Mouse (Mus musculus) urinary bladder, postnatal 14 days (tissue): Measurements from ENCODE around the gene OR5BS1P.
"Not testable (repeated sequence)": the region's sequence is repeated elsewhere in the genome, so short reads cannot be mapped to it uniquely, and the experiment has no call there.

Source experiments
- DNase-seq: peaks from one replicate; pipeline ENCODE4 v3.0.0; 2021; ENCODE audit warnings: low spot score

Gene OR5BS1P

DNA sequence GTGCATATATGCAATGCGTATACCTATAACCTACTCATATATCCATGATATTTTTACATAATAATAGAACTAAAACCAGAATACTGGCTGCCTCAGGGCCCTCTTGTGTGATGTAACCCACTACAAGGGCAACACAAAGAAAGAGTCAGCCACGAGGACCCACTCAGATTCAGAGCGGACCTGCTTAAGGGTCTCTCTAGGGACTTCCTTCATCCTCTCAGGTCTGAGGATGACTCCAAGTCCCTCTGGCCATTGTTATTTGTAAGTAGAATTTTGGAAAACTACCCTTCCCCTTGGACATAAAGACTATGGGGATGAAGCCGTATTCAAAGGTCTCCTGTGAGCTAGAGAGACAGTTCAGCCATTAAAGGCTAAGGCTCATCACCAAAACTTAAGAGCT is at the start of gene OR5BS1P:
TSS of gene OR5BS1P (plus strand) at position 301 of the 400 bp plus-strand sequence.
- DNase-seq: no peak

DNA sequence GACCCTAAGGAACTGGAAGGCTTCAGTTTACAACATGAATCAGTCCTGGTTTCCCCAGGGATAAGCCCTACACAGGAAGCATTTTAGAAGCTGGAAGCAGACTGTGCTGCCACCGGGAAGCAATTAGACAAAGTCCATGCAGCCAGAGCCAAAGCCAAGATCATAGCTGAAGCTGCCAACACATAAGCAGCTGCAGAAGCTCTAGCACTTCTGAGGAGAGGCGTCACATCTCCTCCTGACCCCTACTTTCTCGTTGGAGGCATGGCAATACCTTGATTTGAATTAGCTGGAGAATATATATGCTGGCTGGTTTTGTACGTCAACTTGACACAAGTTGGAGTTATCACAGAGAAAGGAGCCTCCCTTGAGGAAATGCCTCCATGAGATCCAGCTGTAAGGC is 48.8 kb upstream of the OR5BS1P start:
- DNase-seq: no peak

DNA sequence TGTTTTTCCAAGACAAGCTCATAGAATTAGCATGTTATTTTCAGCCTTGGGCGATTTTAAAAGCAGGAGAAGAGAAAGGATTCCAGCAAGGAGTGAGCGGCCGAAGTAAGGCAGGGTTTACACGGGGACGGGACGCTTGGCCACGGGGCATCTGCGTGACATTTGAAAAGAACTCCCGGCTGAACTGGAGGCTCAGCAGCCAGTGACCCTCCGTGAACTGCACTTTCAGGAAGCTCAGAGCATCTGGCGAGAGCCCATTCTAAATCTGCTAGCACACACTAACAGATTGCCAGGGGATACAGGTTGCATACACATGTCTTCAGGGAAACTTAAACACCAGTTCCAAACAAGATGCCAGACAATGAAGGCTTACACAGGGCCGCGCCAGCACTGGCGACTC is 45.4 kb upstream of the OR5BS1P start:
- no peak for DNase-seq

- no peak for DNase-seq
Observed at GRCm38 (mm10) chr15:98424753-98425152, 44.9 kb upstream of the OR5BS1P start.

GRCm38 (mm10) chr15:98425188-98425587 is 44.5 kb upstream of the OR5BS1P start:
- no peak for DNase-seq

GRCm38 (mm10) chr15:98430925-98431324 is 38.8 kb upstream of the OR5BS1P start, which contains the start of gene Olfr282:
TSS of gene Olfr282 (plus strand) at chr15:98431225.
- not testable (repeated sequence) for DNase-seq

DNA sequence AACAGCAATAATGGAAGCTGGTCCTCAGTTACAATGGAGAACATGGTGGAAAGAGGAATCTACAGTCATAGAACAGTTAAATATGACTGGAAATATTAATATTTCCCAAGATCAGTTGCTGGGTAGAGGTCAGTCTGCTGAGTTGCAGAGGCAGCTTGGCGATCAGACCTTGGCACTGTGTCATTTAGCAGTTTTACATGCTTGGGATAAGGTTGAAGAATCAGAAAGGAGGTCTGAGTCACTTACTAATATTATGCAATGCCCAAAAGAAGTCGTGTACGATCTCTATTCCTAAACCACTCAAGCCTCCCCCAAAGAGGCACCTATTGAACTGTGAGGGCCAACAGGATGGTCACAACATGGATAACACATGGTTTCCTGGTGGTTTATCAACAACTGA is 25.1 kb upstream of the OR5BS1P start:
- DNase-seq: no peak

- DNase-seq: no peak
Observed at GRCm38 (mm10) chr15:98448521-98448920, 21.2 kb upstream of the OR5BS1P start.

GRCm38 (mm10) chr15:98452288-98452687 is 17.4 kb upstream of the OR5BS1P start, which contains the start of gene Olfr281:
TSS of gene Olfr281 (plus strand) at chr15:98452588.
- DNase-seq: no peak

GRCm38 (mm10) chr15:98471539-98471938 is 1.8 kb downstream of the OR5BS1P start:
- no peak for DNase-seq

DNA sequence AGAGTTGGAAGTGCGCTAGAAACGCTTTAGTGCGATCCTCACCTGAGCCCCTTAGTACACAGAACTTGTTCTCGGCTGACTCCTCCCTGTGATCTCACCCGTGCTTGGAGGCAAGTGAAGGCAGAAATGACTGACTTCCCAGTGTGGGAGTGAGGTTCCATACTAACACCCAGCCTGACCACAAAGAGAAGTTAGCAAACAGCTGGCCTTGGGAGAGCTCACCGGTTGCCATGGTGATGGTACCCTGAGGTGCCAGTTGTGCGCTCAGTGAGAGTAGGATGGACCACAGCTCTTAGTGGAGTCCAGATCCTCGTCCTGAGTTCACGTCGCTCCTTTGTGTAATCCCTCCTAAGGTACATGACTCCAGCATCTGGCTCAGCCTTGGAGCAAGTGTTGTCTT is 5.3 kb downstream of the OR5BS1P start:
- no peak for DNase-seq

DNA sequence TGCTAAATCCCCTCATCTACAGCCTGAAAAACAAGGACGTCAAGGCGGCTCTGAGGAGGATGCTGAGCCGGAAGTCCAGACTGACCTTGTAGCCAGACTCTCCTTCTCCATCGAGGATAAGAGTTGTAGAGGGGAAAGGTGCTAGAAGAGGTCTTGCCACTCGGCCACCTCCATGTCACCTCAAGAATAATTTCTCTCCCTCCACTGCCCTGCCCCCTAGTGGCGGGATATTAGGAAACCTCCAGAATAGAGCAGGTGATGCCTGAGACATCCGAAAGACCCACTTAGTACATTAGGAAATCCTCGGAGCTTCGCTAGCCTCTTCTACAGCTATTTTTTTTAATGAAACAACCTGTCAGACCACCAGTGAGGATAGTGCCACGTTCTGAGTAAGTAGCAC is 5.7 kb downstream of the OR5BS1P start:
- peak; percentile 40 for DNase-seq

DNA sequence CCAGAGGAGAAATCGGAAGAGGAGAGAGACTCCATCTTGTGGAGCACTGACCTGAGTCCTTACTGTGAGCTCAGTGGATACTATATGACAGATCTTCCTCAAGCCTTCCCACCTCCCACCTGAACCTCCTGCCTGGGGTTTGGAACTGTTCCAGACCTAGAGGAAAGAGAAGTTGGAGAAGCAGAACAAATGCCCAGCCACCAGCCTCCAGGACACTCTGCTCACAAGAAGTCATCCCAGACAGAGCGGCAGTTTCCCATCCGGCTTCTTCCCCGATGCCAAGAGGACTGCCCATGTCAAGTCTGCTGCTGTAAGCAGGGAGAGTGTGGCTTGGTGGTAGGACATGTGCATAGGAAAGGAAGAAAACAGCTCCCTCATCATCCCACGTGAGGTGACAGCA is 6.6 kb downstream of the OR5BS1P start:
- DNase-seq: no peak

DNA sequence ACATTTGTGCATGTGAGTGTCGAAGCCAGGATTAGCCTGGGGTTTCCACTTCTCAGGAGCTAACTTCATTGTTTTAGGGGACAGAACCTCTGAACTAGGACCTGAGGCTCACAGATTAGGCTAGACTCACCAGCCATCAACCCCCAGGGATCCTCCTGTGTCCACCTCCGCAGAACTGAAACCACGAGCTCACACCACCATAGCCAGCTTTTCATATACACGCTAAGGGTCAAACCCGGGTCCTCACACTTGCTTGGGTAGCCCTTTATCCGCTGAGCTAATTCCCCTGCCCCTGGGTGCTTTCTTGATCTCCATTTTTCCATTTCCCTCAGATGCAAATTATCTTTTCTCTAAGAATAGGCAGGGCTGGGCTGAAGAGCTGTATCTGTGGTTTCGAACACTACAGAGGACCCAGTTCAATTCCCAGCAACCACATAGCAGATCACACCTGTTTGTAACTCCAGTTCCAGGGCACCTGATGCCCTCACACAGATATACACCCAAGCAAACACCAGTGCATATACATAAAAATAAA is 9.9 kb downstream of the OR5BS1P start:
- no peak for DNase-seq

DNA sequence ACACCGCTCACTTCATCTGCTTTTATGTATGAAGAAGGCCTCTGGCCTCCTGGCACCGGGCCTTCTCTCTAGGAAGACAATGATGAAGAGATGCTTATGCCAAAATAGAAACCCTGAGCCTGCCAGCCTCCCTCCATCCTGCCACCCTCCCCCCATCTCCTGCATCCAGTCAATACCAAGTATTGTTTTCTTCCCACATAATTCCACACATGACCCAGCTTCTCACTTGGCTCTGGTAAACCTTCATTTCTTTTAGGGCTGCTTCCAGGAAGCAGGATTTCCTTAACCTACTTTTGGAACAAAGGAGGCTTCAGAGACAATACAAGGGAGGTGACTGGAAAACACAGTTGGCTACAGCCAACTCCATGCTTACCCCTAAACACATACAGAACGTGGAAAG is 13.0 kb downstream of the OR5BS1P start, which contains the start of gene Lalba:
TSS of gene Lalba (minus strand) at position 21 of the 400 bp plus-strand sequence.
- no peak for DNase-seq

- DNase-seq: peak; percentile 20
Observed at GRCm38 (mm10) chr15:98483907-98484886, 14.5 kb downstream of the OR5BS1P start.

GRCm38 (mm10) chr15:98486433-98487021 is 16.8 kb downstream of the OR5BS1P start:
- no peak for DNase-seq

DNA sequence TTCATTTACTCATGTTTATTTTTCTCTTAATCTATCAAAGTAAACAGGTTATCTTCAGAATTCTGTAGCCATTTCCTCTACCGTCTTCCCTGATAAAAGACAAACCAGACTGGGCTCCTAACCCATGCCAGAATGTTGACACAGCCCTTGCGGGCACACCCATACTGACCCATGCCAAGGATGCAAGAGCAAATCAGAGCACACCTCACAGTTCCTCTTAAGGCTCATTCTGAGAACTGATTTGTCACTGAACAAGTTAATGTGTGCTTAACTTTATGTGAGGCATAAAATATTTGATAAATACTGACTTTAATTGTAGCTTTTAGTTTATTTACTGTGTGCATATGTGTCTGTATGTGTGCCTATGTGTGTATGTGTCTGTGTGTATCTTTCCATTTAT is 21.6 kb downstream of the OR5BS1P start:
- peak; percentile 27 for DNase-seq

DNA sequence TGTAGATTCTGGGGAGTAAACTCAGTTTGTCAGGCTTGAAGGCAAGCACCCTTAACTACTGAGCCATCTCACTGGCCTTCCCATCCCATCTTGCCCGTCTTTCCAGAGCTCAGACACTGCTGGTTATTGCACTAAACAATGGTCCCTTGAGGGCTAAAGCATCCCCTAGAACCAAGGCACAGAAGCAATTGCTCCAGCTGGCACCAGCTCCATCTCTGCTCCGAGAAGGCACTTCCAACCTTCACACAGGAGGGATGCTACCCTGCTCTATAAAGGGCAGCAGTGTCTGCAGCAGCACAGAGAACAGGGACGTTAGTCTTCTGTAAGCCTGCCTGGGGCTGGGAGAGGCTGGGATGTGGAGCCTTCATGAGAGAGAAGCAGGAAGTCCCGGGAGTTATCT is 22.4 kb downstream of the OR5BS1P start, which contains the start of gene Olfr279:
TSS of gene Olfr279 (plus strand) at position 301 of the 400 bp plus-strand sequence.
- DNase-seq: no peak

DNA sequence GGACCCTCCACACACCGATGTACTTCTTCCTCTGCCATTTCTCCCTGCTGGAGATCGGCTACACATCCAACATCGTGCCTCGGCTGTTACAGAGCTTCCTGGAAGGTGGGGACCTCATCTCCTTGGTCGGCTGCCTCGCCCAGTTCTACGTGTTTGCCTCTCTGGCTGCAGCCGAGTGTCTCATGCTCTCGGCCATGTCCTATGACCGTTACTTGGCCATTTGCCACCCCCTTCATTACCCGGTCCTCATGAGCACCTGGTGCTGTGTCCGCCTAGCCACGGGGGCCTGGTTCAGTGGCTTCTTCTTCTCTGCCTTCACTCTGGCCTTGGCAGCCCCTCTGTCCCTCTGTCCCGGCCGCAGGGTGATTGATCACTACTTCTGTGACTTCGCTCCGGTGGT is 27.9 kb downstream of the OR5BS1P start:
- DNase-seq: no peak

GRCm38 (mm10) chr15:98503317-98503716 is 33.6 kb downstream of the OR5BS1P start:
- no peak for DNase-seq

DNA sequence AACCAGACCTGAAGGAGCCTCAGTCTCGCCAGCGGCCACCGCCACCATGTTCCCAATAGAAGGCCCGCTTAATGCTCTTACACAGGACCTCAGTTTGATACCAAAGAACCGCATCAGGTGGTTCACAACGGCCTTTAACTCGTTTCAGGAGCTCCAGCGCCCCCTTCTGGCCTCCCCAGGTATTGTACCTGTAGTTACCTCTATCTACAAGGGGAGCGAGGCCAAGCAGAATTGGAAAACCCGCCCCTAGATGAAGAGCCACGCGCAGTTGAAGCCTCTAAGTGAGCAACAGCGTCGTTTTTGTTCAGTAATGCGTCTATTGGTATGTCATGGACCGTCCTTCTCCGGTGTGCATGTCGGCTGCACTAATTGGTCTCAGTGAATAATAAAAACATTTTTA is 34.8 kb downstream of the OR5BS1P start:
- peak; percentile 78 for DNase-seq
